Mouse (Mus musculus): ENCODE results near the gene Ptger3.

GRCm38 (mm10) chr3:157631383-157631782 lies 64.7 kb downstream of the Ptger3 start:
- TF ChIP-seq CTCF (IDR thresholded peaks at IDR 0.05; ENCODE audit: extremely low read depth, insufficient read depth, insufficient read length, insufficient replicate concordance) (no peak), POLR2A (IDR thresholded peaks at IDR 0.05; ENCODE audit: low read depth, low read length) (no peak)
